Comparison of ENCODE assay signal across 16 mouse cellular contexts in genomic region chr12:44497762-44498161, GRCm38 (mm10).
"Had no signal": no experiment of that assay in that cellular context is flagged by ENCODE, and none has a peak within 500 bp of the region (broad histone marks: within the 10 kb centered on the region; RNA-seq: fewer than 3 reads in every experiment).

No protein-coding gene starts in this region.

- ATAC-seq: liver, postnatal 0 days; midbrain, embryonic 13.5 days; midbrain, embryonic 15.5 days had no signal

- H3K36me3 ChIP-seq: liver, embryonic 13.5 days; liver, embryonic 15.5 days; midbrain, embryonic 13.5 days; midbrain, embryonic 15.5 days; neural tube, embryonic 12.5 days; stomach, embryonic 15.5 days had no signal

- H3K9ac ChIP-seq: liver, embryonic 13.5 days; liver, embryonic 15.5 days; liver, postnatal 0 days; midbrain, embryonic 13.5 days; midbrain, embryonic 15.5 days; neural tube, embryonic 12.5 days; stomach, embryonic 15.5 days had no signal

- DNase-seq: liver, embryonic 13.5 days; liver, postnatal 0 days; lung, postnatal 36 days; right cerebral cortex, postnatal 14 days; thymus, adult 2 months; thymus, postnatal 25 days; thymus, postnatal 4 days had no signal

- H3K27ac ChIP-seq: liver, embryonic 13.5 days; liver, embryonic 15.5 days; macrophage; midbrain, embryonic 13.5 days; midbrain, embryonic 15.5 days; neural tube, embryonic 12.5 days; stomach, embryonic 15.5 days; stomach, postnatal 0 days had no signal

- H3K27me3 ChIP-seq: liver, embryonic 13.5 days; liver, embryonic 15.5 days; megakaryocyte, embryonic 14.5 days; midbrain, embryonic 13.5 days; midbrain, embryonic 15.5 days; neural tube, embryonic 12.5 days; stomach, embryonic 15.5 days had no signal

- H3K4me3 ChIP-seq: liver, embryonic 13.5 days; liver, embryonic 15.5 days; megakaryocyte, embryonic 14.5 days; midbrain, embryonic 13.5 days; midbrain, embryonic 15.5 days; neural tube, embryonic 12.5 days; stomach, embryonic 15.5 days had no signal

- H3K4me2 ChIP-seq: liver, embryonic 13.5 days; liver, embryonic 15.5 days; midbrain, embryonic 11.5 days; midbrain, embryonic 13.5 days; midbrain, embryonic 15.5 days; neural tube, embryonic 12.5 days; stomach, embryonic 15.5 days had no signal

- H3K4me1 ChIP-seq: liver, embryonic 13.5 days; liver, embryonic 15.5 days; megakaryocyte, embryonic 14.5 days; stomach, embryonic 15.5 days had no signal

- H3K9me3 ChIP-seq: liver, embryonic 13.5 days; liver, embryonic 15.5 days; megakaryocyte, embryonic 14.5 days; midbrain, embryonic 13.5 days; midbrain, embryonic 15.5 days; neural tube, embryonic 12.5 days; stomach, embryonic 15.5 days had no signal
